Mouse (Mus musculus): Measurements from ENCODE around the gene Pdcd2l.

Gene Pdcd2l

GRCm38 (mm10) chr7:34196132-34197128, at the start of gene Pdcd2l:
Pdcd2l (minus strand) TSS chr7:34196661.
- peak; percentile 93 for DNase-seq (ENCODE audit: low read depth)

GRCm38 (mm10) chr7:34242176-34242575, 45.7 kb upstream of the Pdcd2l start:
- DNase-seq (ENCODE audit: low read depth), result no peak

DNA sequence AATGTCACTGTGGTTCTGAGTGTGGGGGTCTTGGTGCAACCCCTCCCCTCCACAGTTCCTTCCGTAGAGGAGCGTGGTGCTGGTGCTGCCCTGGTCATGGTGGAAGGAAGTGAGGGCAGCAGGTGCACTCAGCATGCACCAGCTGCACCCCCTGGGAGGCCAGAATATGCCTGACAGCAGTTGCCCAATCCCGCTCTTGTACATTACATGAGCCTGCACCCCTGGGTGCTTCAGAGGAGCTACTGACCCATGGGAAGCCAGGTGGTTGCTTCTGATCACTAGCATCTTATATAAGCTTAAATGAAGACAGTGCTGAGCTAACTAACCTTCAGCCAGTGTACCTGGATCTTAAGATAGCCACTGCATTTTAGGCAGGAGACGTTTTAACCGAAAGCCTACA, 41.6 kb upstream of the Pdcd2l start:
- DNase-seq (ENCODE audit: low read depth), result no peak

GRCm38 (mm10) chr7:34235602-34236001, 39.1 kb upstream of the Pdcd2l start:
- peak; percentile 23 for DNase-seq (ENCODE audit: low read depth)

DNA sequence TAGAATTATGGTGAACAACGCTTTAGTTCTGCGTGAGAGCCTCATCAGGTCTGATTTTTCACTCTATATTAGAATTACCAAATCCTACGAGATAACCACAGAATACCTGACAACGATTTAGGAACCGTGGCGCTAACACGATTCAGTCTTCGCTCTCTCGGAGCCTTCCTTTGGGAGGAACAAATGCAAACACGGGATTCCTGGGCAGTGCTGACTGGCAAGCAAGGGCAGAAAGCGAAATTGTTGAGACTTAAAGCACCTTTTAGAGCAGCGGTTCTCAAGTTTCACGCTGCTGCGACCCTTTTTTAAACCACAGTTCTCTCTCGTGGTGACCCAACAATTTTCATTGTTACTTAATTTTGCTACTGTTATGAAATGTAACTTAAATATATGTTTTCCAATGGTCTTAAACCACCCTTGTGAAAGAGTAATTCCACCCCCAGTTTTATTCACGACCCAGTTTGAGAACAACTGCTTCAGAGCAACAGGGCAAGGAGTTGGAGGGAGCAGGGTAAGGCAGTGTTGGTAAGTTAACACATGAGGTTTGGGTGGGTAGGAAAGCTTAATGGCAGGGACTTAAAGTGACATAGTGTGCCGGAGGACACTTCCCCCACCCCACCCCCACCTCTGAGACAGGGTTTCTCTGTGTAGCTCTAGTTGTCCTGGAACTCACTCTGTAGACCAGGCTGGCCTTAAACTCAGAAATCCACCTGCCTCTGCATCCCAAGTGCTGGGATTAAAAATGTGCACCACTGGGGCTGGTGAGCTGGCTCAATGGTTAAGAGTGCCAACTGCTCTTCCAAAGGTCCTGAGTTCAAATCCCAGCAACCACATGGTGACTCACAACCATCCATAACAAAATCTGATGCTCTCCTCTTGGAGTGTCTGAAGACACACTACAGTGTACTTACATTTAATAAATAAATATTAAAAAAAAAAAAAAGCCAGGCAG, 38.4 kb upstream of the Pdcd2l start:
- DNase-seq (ENCODE audit: low read depth), result no peak

DNA sequence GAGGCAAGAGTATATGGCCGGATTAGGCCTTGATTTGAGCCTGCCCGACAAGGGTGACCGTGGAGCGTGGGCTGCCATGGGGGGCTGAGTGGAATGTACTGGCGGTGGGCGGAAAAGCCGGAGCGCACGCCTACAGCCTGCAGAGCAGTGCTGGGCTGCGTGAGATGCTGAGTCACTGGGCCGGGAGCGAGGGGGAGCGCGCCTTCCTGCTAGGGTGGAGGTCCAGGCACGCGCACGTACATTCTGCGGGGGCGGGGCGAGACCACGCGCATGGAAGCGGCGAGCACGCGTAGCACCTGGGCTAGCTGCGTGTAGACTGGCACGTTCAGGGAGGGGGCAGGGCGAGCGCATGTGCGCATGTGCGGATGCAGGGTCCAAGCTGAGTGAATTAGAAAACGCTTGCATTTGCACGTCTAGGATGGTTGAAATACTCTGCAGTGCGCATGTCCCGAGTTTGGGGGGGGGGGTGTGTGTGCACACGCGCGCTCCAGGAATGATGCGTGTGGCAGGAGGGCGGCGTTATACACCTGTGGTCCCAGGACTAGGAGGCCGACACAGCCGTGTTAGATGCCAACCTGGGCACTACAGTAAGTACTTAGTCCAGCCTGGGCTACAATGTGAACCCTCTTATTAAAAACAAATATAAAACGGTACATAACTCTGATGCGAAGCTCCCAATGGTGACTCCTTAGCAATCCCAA, 37.6 kb upstream of the Pdcd2l start:
- DNase-seq (ENCODE audit: low read depth), result peak; percentile 99

DNA sequence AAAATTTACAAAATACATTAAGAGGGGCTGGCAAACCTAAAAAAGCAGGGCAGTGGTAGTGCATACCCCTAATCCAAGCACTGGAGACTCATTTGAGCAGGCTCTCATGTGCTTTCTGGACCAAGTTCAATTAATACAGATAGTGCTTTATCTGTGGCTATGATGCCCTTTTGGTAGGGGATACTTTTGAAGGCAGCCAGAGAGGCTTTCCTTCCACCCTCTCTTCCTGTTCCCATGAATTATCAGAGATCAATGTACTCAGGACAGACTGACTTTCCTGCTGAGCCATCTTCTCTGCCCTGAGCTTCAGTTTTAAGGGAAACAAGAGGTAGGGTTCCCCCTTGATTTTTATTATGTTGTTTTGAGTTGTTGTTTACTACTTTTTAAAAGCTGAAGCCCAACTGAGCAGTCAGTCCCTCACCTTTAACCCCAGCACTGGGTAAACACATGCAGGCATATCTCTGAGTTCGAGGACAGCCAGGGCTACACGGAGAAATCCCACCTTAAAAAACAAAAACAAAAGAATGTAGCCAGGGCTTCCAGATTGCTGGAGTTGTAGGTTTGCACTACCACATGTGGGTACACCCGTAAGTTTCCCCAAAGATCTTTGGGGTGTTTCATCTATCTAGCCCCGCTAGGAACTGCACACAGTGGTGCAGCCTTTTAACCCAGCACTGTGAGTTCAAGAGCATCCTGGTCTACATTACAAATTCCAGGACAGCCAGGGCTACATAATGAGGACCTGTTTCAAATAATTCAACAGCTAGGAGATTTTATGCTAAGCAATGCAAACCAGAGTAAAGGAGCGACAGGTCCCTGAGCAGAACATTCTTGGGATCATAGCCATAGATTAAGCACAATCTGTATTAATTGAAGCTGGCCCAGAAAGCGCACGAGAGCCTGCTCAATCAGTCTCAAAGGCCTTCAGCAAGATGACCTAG, 36.6 kb upstream of the Pdcd2l start:
- DNase-seq (ENCODE audit: low read depth), result no peak

- DNase-seq (ENCODE audit: low read depth), result peak; percentile 93
Observed at GRCm38 (mm10) chr7:34230116-34230515, 33.7 kb upstream of the Pdcd2l start, which contains the start of gene Gpi1. Gpi1 (minus strand) TSS chr7:34230336.

DNA sequence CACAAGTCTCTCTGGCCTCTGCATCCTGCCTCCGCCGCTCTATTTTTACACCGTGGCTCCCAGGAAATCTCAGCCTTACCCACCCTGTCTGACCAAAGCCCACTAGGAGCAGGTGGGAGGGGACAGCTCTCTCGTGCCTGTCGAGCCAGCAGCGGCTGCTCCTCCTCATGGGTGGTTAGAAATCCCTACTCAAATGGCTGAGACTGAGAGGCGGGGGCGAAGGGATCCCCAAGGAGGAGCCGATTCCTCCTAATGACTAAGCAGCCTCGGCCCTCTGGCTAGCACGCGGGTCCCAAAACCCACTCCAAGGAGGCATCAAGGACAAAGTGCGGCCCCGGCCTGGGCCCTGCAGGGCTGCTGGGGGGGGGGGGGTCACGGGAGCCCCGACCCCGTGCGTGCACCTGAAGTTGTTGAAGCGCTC, 33.2 kb upstream of the Pdcd2l start:
- no peak for DNase-seq (ENCODE audit: low read depth)

- DNase-seq (ENCODE audit: low read depth), result no peak
Observed at GRCm38 (mm10) chr7:34229153-34229552, 32.7 kb upstream of the Pdcd2l start.

GRCm38 (mm10) chr7:34228641-34229040, 32.2 kb upstream of the Pdcd2l start:
- DNase-seq (ENCODE audit: low read depth), result peak; percentile 29

DNA sequence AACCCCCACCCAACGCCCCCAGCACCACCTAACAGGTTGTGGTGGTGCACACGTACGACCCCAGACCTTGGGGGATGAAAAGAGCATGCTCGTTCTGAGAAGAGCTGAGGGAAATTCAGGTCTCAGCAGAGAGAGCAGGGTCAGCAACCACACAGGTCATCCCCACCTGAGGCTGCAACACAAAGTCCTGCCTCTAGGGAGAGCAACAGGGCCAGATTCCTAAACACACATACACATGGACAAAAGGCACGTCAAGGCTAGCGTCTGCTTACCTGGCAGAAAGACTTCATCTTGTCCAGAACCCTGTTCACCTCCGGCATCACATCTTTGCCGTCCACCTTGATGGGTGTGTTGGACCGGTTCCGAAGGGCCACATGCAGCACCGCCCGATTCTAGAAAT, 30.4 kb upstream of the Pdcd2l start:
- DNase-seq (ENCODE audit: low read depth), result no peak

DNA sequence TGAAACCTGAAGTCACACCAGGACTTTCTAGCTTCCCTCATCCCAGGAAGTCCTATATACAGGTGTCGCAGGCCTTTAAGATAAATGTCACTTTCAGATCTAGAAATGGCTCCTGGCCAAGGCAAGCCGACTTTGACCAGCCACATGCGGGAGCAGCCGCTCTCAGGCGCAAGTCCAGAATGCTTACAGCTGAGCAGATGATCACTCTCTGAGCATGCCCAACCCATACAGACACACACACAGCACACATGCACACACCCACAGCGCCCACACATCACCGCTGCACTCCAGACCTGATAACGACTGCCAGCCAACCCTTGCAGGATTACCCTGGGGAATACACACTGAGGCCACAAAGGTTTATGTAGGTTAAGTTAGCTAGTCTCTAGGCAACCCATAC, 29.6 kb upstream of the Pdcd2l start:
- no peak for DNase-seq (ENCODE audit: low read depth)

GRCm38 (mm10) chr7:34224308-34224707, 27.8 kb upstream of the Pdcd2l start:
- DNase-seq (ENCODE audit: low read depth), result no peak

- no peak for DNase-seq (ENCODE audit: low read depth)
Observed at GRCm38 (mm10) chr7:34222340-34222739, 25.9 kb upstream of the Pdcd2l start.

- DNase-seq (ENCODE audit: low read depth), result no peak
Observed at GRCm38 (mm10) chr7:34221594-34222250, 25.3 kb upstream of the Pdcd2l start.

DNA sequence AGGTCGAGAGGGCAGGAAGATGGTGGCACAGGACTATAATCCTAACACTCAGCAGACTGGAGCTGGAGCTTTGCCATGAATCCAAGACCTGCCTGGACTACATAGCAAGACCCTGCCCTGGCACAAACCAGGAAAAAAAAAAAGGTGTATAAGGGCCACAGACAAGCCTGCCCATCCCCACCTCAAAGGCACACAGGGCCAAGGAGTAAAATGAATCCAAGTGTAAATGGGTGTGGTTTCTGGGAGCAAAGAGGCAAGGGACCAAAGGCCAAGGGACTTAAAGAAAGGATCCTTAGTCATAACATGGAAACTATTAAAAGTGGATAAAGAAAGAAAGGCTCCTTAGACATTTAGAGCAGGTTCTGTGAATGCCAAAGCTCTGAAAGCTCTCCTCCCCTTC, 22.0 kb upstream of the Pdcd2l start:
- DNase-seq (ENCODE audit: low read depth), result no peak

DNA sequence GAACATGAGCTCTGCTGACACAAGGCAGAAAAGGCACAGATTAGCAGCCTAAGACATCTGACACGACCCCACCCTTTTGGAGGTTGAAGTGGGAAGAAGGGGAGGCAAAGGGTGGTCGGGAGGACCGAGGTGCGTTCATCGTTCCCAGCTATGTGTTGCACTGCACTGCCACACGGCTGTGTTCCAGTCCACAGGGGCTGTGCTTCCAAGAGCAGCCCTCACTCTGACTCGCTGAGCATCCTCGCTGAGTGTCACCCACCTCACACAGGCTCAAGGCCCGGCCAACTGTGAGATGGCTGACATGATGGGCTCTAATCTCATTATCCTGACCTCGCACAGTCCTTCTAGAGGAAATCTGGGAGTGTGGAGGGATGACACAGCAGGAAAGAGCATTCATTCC, 20.0 kb upstream of the Pdcd2l start:
- DNase-seq (ENCODE audit: low read depth), result no peak

GRCm38 (mm10) chr7:34215481-34215880, 19.0 kb upstream of the Pdcd2l start:
- DNase-seq (ENCODE audit: low read depth), result no peak

DNA sequence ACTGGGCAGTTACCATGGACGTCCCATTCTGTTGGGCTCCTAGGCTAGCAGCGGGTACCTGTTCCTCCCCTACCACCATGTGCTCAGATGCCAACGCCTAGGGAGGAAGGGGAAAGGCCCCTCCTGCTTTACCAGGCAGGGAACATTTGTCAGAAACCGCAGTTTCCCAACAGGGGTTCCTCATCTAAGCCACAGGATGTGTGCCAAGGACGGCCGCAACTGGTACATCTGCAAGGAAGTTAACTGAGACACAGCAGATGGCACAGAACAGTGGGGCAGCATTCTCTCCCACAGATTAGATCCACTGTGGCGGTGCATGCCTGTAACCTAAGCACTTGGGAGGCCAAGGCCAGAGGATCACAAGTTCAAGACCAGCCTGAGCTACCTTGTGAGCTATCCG, 18.2 kb upstream of the Pdcd2l start:
- DNase-seq (ENCODE audit: low read depth), result no peak
